Mouse (Mus musculus) limb, embryonic 11.5 days (tissue): Measurements from ENCODE around the gene Scamp2. TPM values are rescaled to one million over a fixed set of nuclear protein-coding genes. Genes with fewer than 3 reads are reported as not detected.

Experiments
- ATAC-seq: fragments of 200-750 bp; cut with Nextera tagmentation; 2 replicates; pipeline ENCODE4 v1.8.0; 2017; ENCODE audit warnings: low read depth; ENCODE audit not compliant: insufficient number of reproducible peaks, low FRiP score, low TSS enrichment
- DNase-seq: peaks from one replicate; pipeline ENCODE4 v3.0.0-alpha.2; 2015; ENCODE audit warnings: low spot score
- H3K27ac ChIP-seq: fragments of 300-500 bp; sonication (generic); replicated peaks from 2 replicates; pipeline ENCODE4 v1.5.1; 2014; ENCODE audit warnings: low read depth, mild to moderate bottlenecking, low read length
- H3K27me3 ChIP-seq: fragments of 300-500 bp; sonication (generic); 2 replicates; pipeline ENCODE4 v1.6.1; 2014; ENCODE audit warnings: mild to moderate bottlenecking, low read length, mixed read lengths; ENCODE audit not compliant: control insufficient read depth, insufficient read depth
- H3K36me3 ChIP-seq: fragments of 300-500 bp; sonication (generic); 2 replicates; pipeline ENCODE4 v1.6.1; 2014; ENCODE audit warnings: mild to moderate bottlenecking, low read length, moderate library complexity, mixed read lengths; ENCODE audit not compliant: control insufficient read depth, insufficient read depth
- H3K4me1 ChIP-seq: fragments of 300-500 bp; sonication (generic); 2 replicates; pipeline ENCODE4 v1.6.1; 2014; ENCODE audit warnings: low read length, mixed read lengths; ENCODE audit not compliant: control insufficient read depth, insufficient read depth
- H3K4me2 ChIP-seq: fragments of 300-500 bp; sonication (generic); 2 replicates; pipeline ENCODE4 v1.6.1; 2014; ENCODE audit warnings: low read depth, mild to moderate bottlenecking, moderate library complexity; ENCODE audit not compliant: severe bottlenecking
- H3K4me3 ChIP-seq: fragments of 300-500 bp; sonication (generic); 2 replicates; pipeline ENCODE4 v1.5.1; 2014; ENCODE audit warnings: low read depth, low read length
- H3K9ac ChIP-seq: fragments of 300-500 bp; sonication (generic); 2 replicates; pipeline ENCODE4 v1.6.1; 2014; ENCODE audit warnings: mild to moderate bottlenecking, low read length
- H3K9me3 ChIP-seq: fragments of 300-500 bp; sonication (generic); 2 replicates; pipeline ENCODE4 v1.6.1; 2016; ENCODE audit warnings: low read length; ENCODE audit not compliant: control insufficient read depth
- WGBS: fragments of 180-500 bp; shearing (Covaris S2); extraction: QIAGEN DNeasy Blood & Tissue Kit; methylation state at CpG from one replicate; pipeline ENCODE4 v1.1.7; 2014; 5-methylcytosine and 5-hydroxymethylcytosine counted together
- polyA plus RNA-seq: library from polyadenylated mRNA; unstranded; fragments of >200 nt; fragmentation: Nextera tagmentation; extraction: Ambion mirVana; gene quantifications from 2 replicates; pipeline ENCODE4 v1.2.1, GENCODE M21; 2014

The Scamp2 gene
- polyA plus RNA-seq, 1 experiment from 2014 or later = 44.4 TPM

GRCm38 (mm10) chr9:57604875-57605274 is 44.1 kb downstream of the Scamp2 start:
- Histone ChIP-seq H3K4me1 (peaks cover 3% of the 10 kb centered on the region; the same call in 1 of the 2 replicates), H3K27me3 (no peaks in the 10 kb centered on the region), H3K9me3 (no peaks in the 10 kb centered on the region), H3K4me2 (no peak overlapping the region), H3K4me3 (no peak overlapping the region), H3K27ac (no peak overlapping the region), H3K9ac (no peak overlapping the region), H3K36me3 (no peaks in the 10 kb centered on the region)
- ATAC-seq (no peak), DNase-seq (no peak)
- 81% methylated on average over 4 of the region's 4 CpGs for WGBS

- Histone ChIP-seq H3K9me3 (no peaks in the 10 kb centered on the region), H3K27ac (no peak overlapping the region), H3K27me3 (no peaks in the 10 kb centered on the region), H3K36me3 (no peaks in the 10 kb centered on the region), H3K9ac (no peak overlapping the region), H3K4me1 (peaks cover 3% of the 10 kb centered on the region; the same call in 1 of the 2 replicates), H3K4me3 (no peak overlapping the region), H3K4me2 (no peak overlapping the region)
- WGBS = 22% methylated on average over 9 of the region's 9 CpGs
- DNase-seq (no peak), ATAC-seq (no peak)
Measured at GRCm38 (mm10) chr9:57605503-57605902, 44.8 kb downstream of the Scamp2 start.

GRCm38 (mm10) chr9:57606139-57606851 is 45.6 kb downstream of the Scamp2 start, which contains the start of gene Cplx3:
TSS of gene Cplx3 (minus strand) at chr9:57606281.
- ATAC-seq (peak; percentile 76; the same call in 1 of the 2 replicates), DNase-seq (peak; percentile 89)
- Histone ChIP-seq H3K4me1 (no peaks in the 10 kb centered on the region; the same call in 1 of the 2 replicates), H3K36me3 (no peaks in the 10 kb centered on the region), H3K4me2 (no peak within 1 kb of the TSS), H3K4me3 (no peak within 1 kb of the TSS), H3K9me3 (no peaks in the 10 kb centered on the region), H3K27me3 (no peaks in the 10 kb centered on the region), H3K9ac (no peak within 1 kb of the TSS), H3K27ac (no peak within 1 kb of the TSS)
- WGBS = 9% methylated on average over 24 of the region's 24 CpGs

GRCm38 (mm10) chr9:57609803-57610202 is 49.1 kb downstream of the Scamp2 start:
- Histone ChIP-seq H3K9ac (no peak overlapping the region), H3K36me3 (no peaks in the 10 kb centered on the region), H3K4me3 (no peak overlapping the region), H3K4me1 (no peaks in the 10 kb centered on the region; the same call in 1 of the 2 replicates), H3K27me3 (no peaks in the 10 kb centered on the region), H3K9me3 (no peaks in the 10 kb centered on the region), H3K4me2 (no peak overlapping the region), H3K27ac (no peak overlapping the region)
- no peak for ATAC-seq
- DNase-seq = no peak
- 54% methylated on average over 3 of the region's 3 CpGs for WGBS

GRCm38 (mm10) chr9:57610359-57610826 is 49.6 kb downstream of the Scamp2 start:
- Histone ChIP-seq H3K36me3 (no peaks in the 10 kb centered on the region), H3K9ac (no peak overlapping the region), H3K9me3 (no peaks in the 10 kb centered on the region), H3K27ac (no peak overlapping the region), H3K27me3 (no peaks in the 10 kb centered on the region), H3K4me1 (no peaks in the 10 kb centered on the region; the same call in 1 of the 2 replicates), H3K4me3 (no peak overlapping the region), H3K4me2 (no peak overlapping the region)
- 59% methylated on average over 3 of the region's 3 CpGs for WGBS
- DNase-seq (no peak), ATAC-seq (no peak)

- DNase-seq = no peak
- Histone ChIP-seq H3K4me1 (no peaks in the 10 kb centered on the region), H3K36me3 (no peaks in the 10 kb centered on the region), H3K27ac (no peak overlapping the region), H3K27me3 (no peaks in the 10 kb centered on the region), H3K9ac (no peak overlapping the region), H3K4me3 (no peak overlapping the region), H3K9me3 (no peaks in the 10 kb centered on the region), H3K4me2 (no peak overlapping the region)
- WGBS = 86% methylated on average over 7 of the region's 7 CpGs
- no peak for ATAC-seq
Measured at GRCm38 (mm10) chr9:57612587-57612986, 51.8 kb downstream of the Scamp2 start.

- 87% methylated on average over 7 of the region's 7 CpGs for WGBS
- Histone ChIP-seq H3K9ac (no peak overlapping the region), H3K27me3 (no peaks in the 10 kb centered on the region), H3K4me3 (no peak overlapping the region), H3K36me3 (no peaks in the 10 kb centered on the region), H3K4me2 (no peak overlapping the region), H3K4me1 (no peaks in the 10 kb centered on the region), H3K9me3 (no peaks in the 10 kb centered on the region), H3K27ac (no peak overlapping the region)
- DNase-seq = no peak
- ATAC-seq = no peak
Measured at GRCm38 (mm10) chr9:57613975-57614374, 53.2 kb downstream of the Scamp2 start.

GRCm38 (mm10) chr9:57614786-57615185 is 54.0 kb downstream of the Scamp2 start:
- H3K4me3 ChIP-seq = no peak overlapping the region
- 80% methylated on average over 4 of the region's 4 CpGs for WGBS

More at GRCm38 (mm10) chr9:57614786-57615185, 54.0 kb downstream of the Scamp2 start:
- Histone ChIP-seq H3K4me1 (no peaks in the 10 kb centered on the region), H3K4me2 (no peak overlapping the region), H3K9ac (no peak overlapping the region), H3K9me3 (no peaks in the 10 kb centered on the region), H3K27ac (no peak overlapping the region), H3K27me3 (no peaks in the 10 kb centered on the region), H3K36me3 (no peaks in the 10 kb centered on the region)
- ATAC-seq = no peak
- DNase-seq = no peak
